Mouse (Mus musculus): ENCODE data around the gene Srebf1. TPM values are rescaled to one million over a fixed set of nuclear protein-coding genes. Genes with fewer than 3 reads are reported as not detected.

Srebf1 gene
- 37.0 and 38.3 TPM in 2 replicates for polyA plus RNA-seq (2015; fragmentation: Nextera tagmentation; extraction: Ambion mirVana)

- Histone ChIP-seq H3K27me3 (replicated peaks) (no peaks in the 10 kb centered on the region), H3K27ac (peak within 1 kb of the TSS; percentile 55), H3K36me3 (replicated peaks) (no peaks in the 10 kb centered on the region), H3K9ac (no peak within 1 kb of the TSS), H3K4me3 (peak within 1 kb of the TSS; percentile 27), H3K4me2 (peak within 1 kb of the TSS; percentile 55), H3K4me1 (peaks cover 25% of the 10 kb centered on the region), H3K9me3 (no peaks in the 10 kb centered on the region)
- peak; percentile 70 for ATAC-seq (replicated peaks)
- 6% methylated on average over 46 of the region's 46 CpGs for WGBS
These were observed at the start of gene Srebf1 for GRCm38 (mm10) chr11:60222469-60223236. TSS of gene Srebf1 (minus strand) at chr11:60222581.

DNA sequence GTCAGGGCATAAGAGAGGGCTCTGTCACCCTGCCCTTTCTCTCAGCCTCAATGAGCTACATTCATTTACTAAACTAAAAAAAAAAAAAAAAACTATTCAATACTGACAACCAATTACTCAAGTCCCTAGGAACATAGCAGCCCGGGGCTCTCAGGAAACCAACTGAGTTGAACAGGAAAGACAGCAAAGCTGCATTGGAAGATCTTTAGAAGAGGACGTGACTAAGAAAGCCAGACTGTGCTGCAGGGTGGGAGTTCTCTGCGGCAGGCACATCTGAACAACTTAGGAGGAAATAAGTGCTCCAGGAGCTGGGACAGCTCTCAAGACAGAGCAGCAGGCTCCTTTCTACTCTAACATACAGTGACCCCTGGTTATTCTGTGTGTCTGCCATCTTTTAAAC lies 46.2 kb upstream of the Srebf1 start:
- Histone ChIP-seq H3K9me3 (no peaks in the 10 kb centered on the region), H3K9ac (no peak overlapping the region), H3K27me3 (replicated peaks) (no peaks in the 10 kb centered on the region), H3K4me1 (peaks cover 23% of the 10 kb centered on the region), H3K36me3 (replicated peaks) (no peaks in the 10 kb centered on the region), H3K4me2 (no peak overlapping the region), H3K4me3 (no peak overlapping the region), H3K27ac (no peak overlapping the region)
- WGBS: 71% methylated on average over 3 of the region's 3 CpGs
- ATAC-seq (replicated peaks): no peak

DNA sequence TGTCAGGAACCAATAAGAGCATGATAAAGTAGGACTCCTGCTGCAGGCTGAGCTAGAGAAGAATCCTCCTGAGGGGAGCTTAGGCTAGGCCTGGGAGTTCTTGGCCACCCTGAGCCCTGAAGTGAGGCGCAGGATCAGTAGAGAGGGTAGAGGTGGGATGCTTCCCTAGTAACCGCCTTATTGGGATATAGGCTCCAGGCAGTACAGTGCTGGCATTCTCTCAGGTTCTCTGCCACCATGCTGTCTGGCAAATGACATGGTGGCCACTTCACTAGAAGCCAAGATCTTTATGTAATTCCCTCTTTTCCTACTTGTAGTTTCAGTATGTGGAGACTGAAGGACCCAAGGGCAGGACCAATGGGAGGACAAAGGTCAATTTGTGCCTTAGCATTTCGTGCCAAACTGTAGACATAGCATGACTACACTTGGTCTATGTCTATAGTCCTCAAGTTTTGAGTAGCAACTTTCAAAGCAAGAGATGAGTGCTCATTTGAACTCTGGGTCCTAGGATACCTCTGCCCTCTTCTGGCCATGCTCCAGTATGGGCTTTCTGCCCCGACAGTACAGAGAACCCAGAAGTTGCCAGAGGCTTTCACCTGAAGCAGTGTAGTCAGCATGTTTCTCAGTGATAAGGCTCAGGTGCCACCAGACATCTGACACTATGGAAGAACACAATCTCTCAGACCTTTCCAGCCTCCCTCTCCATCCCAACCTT lies 43.0 kb upstream of the Srebf1 start:
- WGBS: 91% methylated on average over 4 of the region's 4 CpGs
- ATAC-seq (replicated peaks): no peak
- Histone ChIP-seq H3K4me1 (peaks cover 22% of the 10 kb centered on the region), H3K4me3 (no peak overlapping the region), H3K4me2 (no peak overlapping the region), H3K9ac (no peak overlapping the region), H3K27ac (no peak overlapping the region; the same call in 1 of the 2 replicates), H3K27me3 (replicated peaks) (no peaks in the 10 kb centered on the region), H3K36me3 (replicated peaks) (no peaks in the 10 kb centered on the region), H3K9me3 (no peaks in the 10 kb centered on the region)

DNA sequence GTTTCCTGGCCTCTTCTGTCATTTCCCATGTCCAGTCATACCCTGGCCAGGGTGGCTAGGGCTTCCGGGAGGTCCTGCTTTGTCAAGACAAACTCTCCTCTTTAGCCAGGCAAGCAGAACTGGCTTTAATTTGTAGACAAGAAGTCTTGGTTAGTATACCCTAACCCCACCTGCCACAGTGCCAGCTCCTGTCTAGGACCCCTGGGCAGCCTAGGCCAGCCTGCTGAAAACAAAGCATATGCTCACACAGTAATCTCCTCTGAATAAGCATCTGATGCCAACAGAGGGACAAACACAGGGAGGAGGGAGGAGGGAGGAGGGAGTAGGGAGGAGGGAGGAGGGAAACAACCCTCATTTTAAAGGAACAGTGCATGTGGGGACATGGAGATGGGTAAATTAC lies 42.3 kb upstream of the Srebf1 start:
- no peaks in the 10 kb centered on the region for H3K36me3 ChIP-seq (replicated peaks)
- WGBS: 78% methylated on average over 1 of the region's 1 CpGs
- peak; percentile 69; the same call in 1 of the 2 replicates for ATAC-seq (replicated peaks)
- H3K4me2 ChIP-seq: no peak overlapping the region
- H3K27me3 ChIP-seq (replicated peaks): no peaks in the 10 kb centered on the region
- no peak overlapping the region for H3K4me3 ChIP-seq
- H3K27ac ChIP-seq: no peak overlapping the region; the same call in 1 of the 2 replicates
- H3K4me1 ChIP-seq: peaks cover 22% of the 10 kb centered on the region
- H3K9me3 ChIP-seq: no peaks in the 10 kb centered on the region
- no peak overlapping the region for H3K9ac ChIP-seq

- no peak overlapping the region for H3K4me3 ChIP-seq
These were observed 40.0 kb upstream of the Srebf1 start for GRCm38 (mm10) chr11:60262396-60262795.

GRCm38 (mm10) chr11:60260743-60261142 lies 38.4 kb upstream of the Srebf1 start:
- Histone ChIP-seq H3K4me1 (peaks cover 23% of the 10 kb centered on the region), H3K9me3 (no peaks in the 10 kb centered on the region), H3K36me3 (replicated peaks) (no peaks in the 10 kb centered on the region), H3K4me2 (no peak overlapping the region), H3K27ac (no peak overlapping the region), H3K9ac (no peak overlapping the region), H3K4me3 (no peak overlapping the region), H3K27me3 (replicated peaks) (no peaks in the 10 kb centered on the region)
- no peak for ATAC-seq (replicated peaks)
- WGBS: 88% methylated on average over 3 of the region's 3 CpGs

More at GRCm38 (mm10) chr11:60262396-60262795, 40.0 kb upstream of the Srebf1 start:
- Histone ChIP-seq H3K36me3 (replicated peaks) (no peaks in the 10 kb centered on the region), H3K9me3 (no peaks in the 10 kb centered on the region), H3K4me1 (peaks cover 22% of the 10 kb centered on the region), H3K4me2 (no peak overlapping the region), H3K27me3 (replicated peaks) (no peaks in the 10 kb centered on the region), H3K27ac (no peak overlapping the region), H3K9ac (no peak overlapping the region)
- 74% methylated on average over 4 of the region's 4 CpGs for WGBS
- 0 out of 2 replicates have a peak, but pooled peaks have one; percentile 11 for ATAC-seq (replicated peaks)

DNA sequence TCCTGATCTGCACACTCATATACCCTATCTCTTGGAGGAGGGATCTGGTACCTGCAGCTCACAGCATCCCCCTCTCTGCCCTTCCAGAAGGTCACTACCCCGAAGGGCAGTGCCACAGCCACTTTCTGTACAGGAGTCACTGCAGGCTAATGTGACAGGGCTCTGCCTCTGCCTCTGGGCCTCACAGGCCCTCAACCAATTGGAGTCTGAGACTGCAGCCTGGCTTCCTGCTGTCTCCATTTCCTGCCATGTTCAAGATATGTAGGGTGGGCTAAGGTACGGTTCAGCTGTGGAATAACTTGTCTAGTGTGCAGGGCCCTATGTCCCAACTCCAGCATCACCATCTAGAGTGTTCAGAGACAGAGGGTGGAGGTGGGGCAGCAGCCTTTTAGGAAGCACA lies 35.3 kb upstream of the Srebf1 start:
- no peaks in the 10 kb centered on the region for H3K27me3 ChIP-seq (replicated peaks)
- no peak overlapping the region for H3K27ac ChIP-seq
- no peaks in the 10 kb centered on the region for H3K9me3 ChIP-seq
- H3K9ac ChIP-seq: no peak overlapping the region
- H3K4me3 ChIP-seq: no peak overlapping the region
- 66% methylated on average over 2 of the region's 2 CpGs for WGBS
- no peak overlapping the region for H3K4me2 ChIP-seq
- no peak for ATAC-seq (replicated peaks)
- H3K36me3 ChIP-seq (replicated peaks): peaks cover 4% of the 10 kb centered on the region; the same call in 1 of the 2 replicates
- peaks cover 9% of the 10 kb centered on the region for H3K4me1 ChIP-seq

DNA sequence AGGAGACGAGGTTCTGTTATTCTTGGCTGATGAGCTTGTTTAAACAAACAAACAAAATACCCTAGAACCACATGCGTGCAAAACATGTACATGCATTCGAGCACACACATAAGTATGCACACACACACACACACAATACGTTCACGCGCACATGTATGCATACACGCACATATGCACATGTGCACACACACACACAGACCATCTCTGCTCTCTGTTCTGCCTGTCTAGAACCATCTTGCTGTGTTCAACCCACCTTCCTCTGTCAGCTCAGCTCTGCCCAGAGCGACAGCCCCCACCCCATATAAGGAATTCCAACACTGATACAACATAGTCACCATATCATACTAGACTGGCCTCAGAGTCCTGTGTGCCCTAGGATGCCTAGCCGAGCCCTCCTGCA lies 34.3 kb upstream of the Srebf1 start:
- no peak overlapping the region for H3K4me2 ChIP-seq
- no peaks in the 10 kb centered on the region for H3K9me3 ChIP-seq
- no peak overlapping the region for H3K9ac ChIP-seq
- H3K4me1 ChIP-seq: peaks cover 7% of the 10 kb centered on the region
- no peak for ATAC-seq (replicated peaks)
- H3K27me3 ChIP-seq (replicated peaks): no peaks in the 10 kb centered on the region
- no peak overlapping the region for H3K27ac ChIP-seq
- peaks cover 4% of the 10 kb centered on the region; the same call in 1 of the 2 replicates for H3K36me3 ChIP-seq (replicated peaks)
- 84% methylated on average over 9 of the region's 9 CpGs for WGBS
- no peak overlapping the region for H3K4me3 ChIP-seq

- Histone ChIP-seq H3K27ac (0 out of 2 replicates have a peak overlapping the region, but pooled peaks have one; percentile 12), H3K4me2 (no peak overlapping the region), H3K4me3 (no peak overlapping the region), H3K9me3 (no peaks in the 10 kb centered on the region), H3K27me3 (replicated peaks) (no peaks in the 10 kb centered on the region), H3K9ac (no peak overlapping the region), H3K36me3 (replicated peaks) (peaks cover 4% of the 10 kb centered on the region; the same call in 1 of the 2 replicates), H3K4me1 (peaks cover 7% of the 10 kb centered on the region)
- WGBS: 60% methylated on average over 6 of the region's 6 CpGs
- ATAC-seq (replicated peaks): no peak
These were observed 33.8 kb upstream of the Srebf1 start for GRCm38 (mm10) chr11:60256176-60256681.

GRCm38 (mm10) chr11:60255639-60256038 lies 33.3 kb upstream of the Srebf1 start:
- Histone ChIP-seq H3K4me2 (no peak overlapping the region), H3K9me3 (no peaks in the 10 kb centered on the region), H3K4me1 (peaks cover 7% of the 10 kb centered on the region), H3K36me3 (replicated peaks) (peaks cover 4% of the 10 kb centered on the region; the same call in 1 of the 2 replicates), H3K9ac (no peak overlapping the region), H3K4me3 (no peak overlapping the region), H3K27me3 (replicated peaks) (no peaks in the 10 kb centered on the region), H3K27ac (0 out of 2 replicates have a peak overlapping the region, but pooled peaks have one; percentile 21)
- no peak for ATAC-seq (replicated peaks)
- 81% methylated on average over 3 of the region's 3 CpGs for WGBS

GRCm38 (mm10) chr11:60255181-60255580 lies 32.8 kb upstream of the Srebf1 start:
- Histone ChIP-seq H3K9ac (no peak overlapping the region), H3K4me3 (no peak overlapping the region), H3K9me3 (no peaks in the 10 kb centered on the region), H3K4me1 (peaks cover 7% of the 10 kb centered on the region), H3K27me3 (replicated peaks) (no peaks in the 10 kb centered on the region), H3K27ac (peak overlapping the region; percentile 35; the same call in 1 of the 2 replicates), H3K36me3 (replicated peaks) (peaks cover 8% of the 10 kb centered on the region; the same call in 1 of the 2 replicates), H3K4me2 (no peak overlapping the region)
- ATAC-seq (replicated peaks): no peak
- 41% methylated on average over 3 of the region's 3 CpGs for WGBS

DNA sequence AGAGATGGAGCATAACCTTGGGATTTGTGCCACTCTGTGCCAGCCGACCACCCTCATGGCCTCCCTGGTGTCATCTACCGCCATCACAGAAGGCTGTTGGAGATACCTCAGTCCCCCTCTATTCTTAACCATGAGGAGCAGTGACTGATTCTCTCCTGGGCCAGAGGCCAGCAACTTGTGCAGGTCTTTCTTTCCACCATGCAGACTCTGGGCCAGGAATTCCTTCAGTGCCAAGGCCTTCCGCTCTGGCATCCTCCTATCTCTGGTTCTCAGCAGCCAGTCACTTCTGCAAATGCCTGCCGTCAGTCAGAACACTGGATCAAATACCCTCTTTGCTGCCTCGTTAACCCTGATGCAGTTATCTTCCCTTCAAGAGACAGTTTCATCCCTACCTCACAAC lies 31.9 kb upstream of the Srebf1 start:
- peaks cover 9% of the 10 kb centered on the region; the same call in 1 of the 2 replicates for H3K36me3 ChIP-seq (replicated peaks)
- no peaks in the 10 kb centered on the region for H3K9me3 ChIP-seq
- no peak overlapping the region for H3K4me3 ChIP-seq
- no peaks in the 10 kb centered on the region for H3K27me3 ChIP-seq (replicated peaks)
- H3K27ac ChIP-seq: peak overlapping the region; percentile 35; the same call in 1 of the 2 replicates
- WGBS: 61% methylated on average over 5 of the region's 5 CpGs
- H3K4me2 ChIP-seq: no peak overlapping the region
- ATAC-seq (replicated peaks): no peak
- H3K4me1 ChIP-seq: peaks cover 7% of the 10 kb centered on the region
- no peak overlapping the region for H3K9ac ChIP-seq
